Mouse (Mus musculus): ENCODE results near the gene Snrnp35.

- TF ChIP-seq CTCF (IDR thresholded peaks at IDR 0.05; ENCODE audit: low read depth) (no peak), EP300 (IDR thresholded peaks at IDR 0.05; ENCODE audit: low read depth) (no peak)
Observed at GRCm38 (mm10) chr5:124480119-124480518, 2.8 kb upstream of the Snrnp35 start.
